Mouse (Mus musculus) spleen, adult 2 months (tissue): ENCODE data around the gene Zfp513. TPM values are rescaled to one million over a fixed set of nuclear protein-coding genes. Genes with fewer than 3 reads are reported as not detected.

ENCODE experiments used
- DNase-seq, 2 experiments: peaks; one replicate each; pipeline versions ENCODE4 v3.0.0 to v3.0.0-alpha.2; 2012 to 2021; ENCODE audit warnings: low spot score in 2 of 2, low read depth in 1 of 2
- H3K27ac ChIP-seq: fragments of 200-500 bp; 2 replicates; pipeline ENCODE4 v1.5.1; 2012; ENCODE audit warnings: low read length, inconsistent platforms; ENCODE audit not compliant: insufficient read depth
- H3K27me3 ChIP-seq: fragments of 200-500 bp; 2 replicates; pipeline ENCODE4 v1.6.1; 2012; ENCODE audit warnings: mild to moderate bottlenecking, moderate library complexity, low read length, inconsistent platforms; ENCODE audit not compliant: control insufficient read depth, insufficient read depth
- H3K36me3 ChIP-seq: fragments of 200-500 bp; 2 replicates; pipeline ENCODE4 v1.6.1; 2012; ENCODE audit warnings: mild to moderate bottlenecking, low read length, inconsistent platforms; ENCODE audit not compliant: control insufficient read depth, insufficient read depth
- H3K4me1 ChIP-seq: fragments of 200-500 bp; 2 replicates; pipeline ENCODE4 v1.6.1; 2011; ENCODE audit warnings: inconsistent platforms; ENCODE audit not compliant: control insufficient read depth, insufficient read depth, insufficient read length
- H3K4me3 ChIP-seq: fragments of 200-500 bp; 2 replicates; pipeline ENCODE4 v1.5.1; 2011; ENCODE audit warnings: mild to moderate bottlenecking, inconsistent platforms; ENCODE audit not compliant: insufficient read depth, insufficient read length; ENCODE audit errors: extremely low read depth
- CTCF ChIP-seq: fragments of 200-500 bp; IDR thresholded peaks from 2 replicates; pipeline ENCODE4 v1.5.1; 2011; ENCODE audit warnings: mild to moderate bottlenecking, inconsistent platforms; ENCODE audit not compliant: insufficient read depth, insufficient read length, insufficient replicate concordance; ENCODE audit errors: extremely low read depth
- POLR2A ChIP-seq: fragments of 200-500 bp; IDR thresholded peaks from 2 replicates; pipeline ENCODE4 v1.6.1; 2011; ENCODE audit warnings: low read depth, low read length, inconsistent platforms
- WGBS: fragments of 180-500 bp; shearing (Covaris S2); methylation state at CpG from one replicate; pipeline ENCODE4 v1.1.7; 2018; 5-methylcytosine and 5-hydroxymethylcytosine counted together
- polyA plus RNA-seq: library from polyadenylated mRNA; depleted of rRNA; stranded (reverse); fragments of >200 nt; gene quantifications from 2 replicates; pipeline ENCODE4 v1.2.3, GENCODE M21; 2012; rRNA removed

Gene Zfp513
- polyA plus RNA-seq, 1 experiment, result 49.3 TPM

DNA sequence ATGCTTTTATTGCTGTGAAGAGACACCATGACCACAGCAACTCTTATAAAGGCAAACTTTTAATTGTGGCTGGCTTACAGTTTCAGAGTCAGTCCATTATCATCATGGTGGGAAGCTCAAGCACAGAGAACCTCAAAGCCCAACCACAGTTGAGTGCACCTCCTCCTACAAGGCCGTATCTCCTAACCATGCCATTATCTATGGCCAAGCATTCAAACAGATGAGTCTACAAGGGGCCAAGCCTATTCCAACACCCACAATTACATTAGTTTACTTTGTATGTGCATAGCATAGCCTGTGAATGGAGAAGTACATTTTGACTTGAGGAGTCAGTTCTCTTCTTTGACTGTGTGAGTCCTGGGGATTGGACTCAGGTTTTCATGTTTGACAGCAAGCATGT, 37.2 kb downstream of the Zfp513 start:
- no peak for DNase-seq
- Histone ChIP-seq H3K4me1 (no peaks in the 10 kb centered on the region), H3K36me3 (peaks cover 55% of the 10 kb centered on the region), H3K4me3 (no peak overlapping the region), H3K27me3 (no peaks in the 10 kb centered on the region), H3K27ac (no peak overlapping the region)
- no peak for TF ChIP-seq POLR2A
- WGBS, result 90% methylated on average over 1 of the region's 1 CpGs

GRCm38 (mm10) chr5:31162462-31162861, 39.6 kb downstream of the Zfp513 start:
- TF ChIP-seq CTCF (no peak), POLR2A (no peak)
- Histone ChIP-seq H3K27ac (no peak overlapping the region), H3K4me1 (no peaks in the 10 kb centered on the region), H3K36me3 (peaks cover 54% of the 10 kb centered on the region), H3K4me3 (no peak overlapping the region), H3K27me3 (no peaks in the 10 kb centered on the region)
- no peak for DNase-seq

GRCm38 (mm10) chr5:31154152-31154553, 48.0 kb downstream of the Zfp513 start, which contains the start of gene Mpv17:
TSS of gene Mpv17 (minus strand) at chr5:31154251.
- H3K4me3 ChIP-seq, result peak within 1 kb of the TSS; percentile 90
- WGBS, result under 1% methylated on average over 19 of the region's 19 CpGs
- TF ChIP-seq CTCF, result no peak
- TF ChIP-seq POLR2A, result peak; percentile 57
- peaks cover 4% of the 10 kb centered on the region; the same call in 1 of the 2 replicates for H3K4me1 ChIP-seq
- no peaks in the 10 kb centered on the region for H3K27me3 ChIP-seq
- H3K27ac ChIP-seq, result peak within 1 kb of the TSS; percentile 64
- peak; percentile 55 to 72 for DNase-seq
- H3K36me3 ChIP-seq, result peaks cover 20% of the 10 kb centered on the region

DNA sequence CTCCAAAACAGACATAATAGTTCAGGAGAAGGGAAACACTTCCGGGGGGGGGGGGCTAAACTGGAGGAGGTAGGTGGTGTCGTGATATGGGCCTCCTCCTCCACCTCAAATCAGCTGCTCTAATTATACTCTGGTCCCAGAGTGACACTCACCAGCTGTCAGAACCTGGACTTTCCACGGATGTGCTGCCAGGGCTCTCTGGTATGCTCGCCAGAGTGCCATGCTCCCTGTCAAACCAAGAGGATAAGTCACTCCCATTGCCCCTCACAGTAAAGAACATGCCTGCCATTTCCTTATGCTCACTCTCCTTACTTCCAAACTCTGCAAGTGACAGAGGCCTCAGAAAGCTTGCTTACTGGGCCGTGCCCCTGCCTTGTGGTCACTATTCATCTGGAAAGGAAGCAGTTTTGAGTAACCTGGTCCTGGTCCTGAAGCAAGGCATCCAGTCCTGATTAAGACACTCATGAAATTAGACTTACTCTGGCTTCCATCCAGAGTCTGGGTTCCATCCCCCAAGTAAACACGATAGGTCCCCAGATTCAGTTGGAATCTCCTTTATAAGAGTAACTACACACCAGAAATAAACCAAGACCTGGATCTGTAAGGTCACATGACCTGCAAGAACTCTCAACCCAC, 48.5 kb downstream of the Zfp513 start:
- H3K4me1 ChIP-seq, result peaks cover 4% of the 10 kb centered on the region; the same call in 1 of the 2 replicates
- TF ChIP-seq CTCF (no peak), POLR2A (no peak)
- no peak for DNase-seq
- peaks cover 15% of the 10 kb centered on the region for H3K36me3 ChIP-seq
- H3K27ac ChIP-seq, result no peak overlapping the region
- H3K27me3 ChIP-seq, result no peaks in the 10 kb centered on the region
- 43% methylated on average over 6 of the region's 6 CpGs for WGBS
- H3K4me3 ChIP-seq, result peak overlapping the region; percentile 90

- no peaks in the 10 kb centered on the region for H3K27me3 ChIP-seq
- H3K4me1 ChIP-seq, result peaks cover 4% of the 10 kb centered on the region; the same call in 1 of the 2 replicates
- TF ChIP-seq CTCF (no peak), POLR2A (no peak)
- no peaks in the 10 kb centered on the region for H3K36me3 ChIP-seq
- 88% methylated on average over 3 of the region's 3 CpGs for WGBS
- H3K4me3 ChIP-seq, result no peak overlapping the region
- DNase-seq, result no peak
- no peak overlapping the region for H3K27ac ChIP-seq
Measured at GRCm38 (mm10) chr5:31151746-31152145, 50.4 kb downstream of the Zfp513 start.

GRCm38 (mm10) chr5:31149781-31150180, 52.3 kb downstream of the Zfp513 start:
- no peak overlapping the region for H3K4me3 ChIP-seq
- H3K36me3 ChIP-seq, result no peaks in the 10 kb centered on the region
- peaks cover 4% of the 10 kb centered on the region; the same call in 1 of the 2 replicates for H3K4me1 ChIP-seq
- no peak for DNase-seq
- H3K27ac ChIP-seq, result no peak overlapping the region
- H3K27me3 ChIP-seq, result no peaks in the 10 kb centered on the region
- 93% methylated on average over 4 of the region's 4 CpGs for WGBS
- TF ChIP-seq CTCF, result no peak
- no peak for TF ChIP-seq POLR2A

Other genes with a start within 250 kb of the Zfp513 start
- 227 and 270 TPM in 2 replicates for gene Preb, start 241.9 kb downstream of the Zfp513 start, polyA plus RNA-seq
- gene Tcf23, start 233.6 kb downstream of the Zfp513 start, polyA plus RNA-seq, result 0.29 and 0.34 TPM in 2 replicates
- 43.9 and 53.5 TPM in 2 replicates for gene Atraid, start 154.0 kb downstream of the Zfp513 start, polyA plus RNA-seq
- gene Slc5a6, start 153.4 kb downstream of the Zfp513 start, polyA plus RNA-seq, result 16.0 and 16.3 TPM in 2 replicates
- 44.0 and 52.5 TPM in 2 replicates for gene Cad, start 147.5 kb downstream of the Zfp513 start, polyA plus RNA-seq
- not detected in 2 replicates for gene Dnajc5g, start 96.0 kb downstream of the Zfp513 start, polyA plus RNA-seq
- 0.08 and 0.09 TPM in 2 replicates for gene Slc30a3, start 94.1 kb downstream of the Zfp513 start, polyA plus RNA-seq
- gene Trim54, start 85.6 kb downstream of the Zfp513 start, polyA plus RNA-seq, result not detected in 2 replicates
- not detected in 2 replicates for gene Ucn, start 63.5 kb downstream of the Zfp513 start, polyA plus RNA-seq
- gene Mpv17, start 48.1 kb downstream of the Zfp513 start, polyA plus RNA-seq, result 32.0 and 34.9 TPM in 2 replicates
- gene Gm29609, start 22.4 kb downstream of the Zfp513 start, polyA plus RNA-seq, result 1.4 and 2.1 TPM in 2 replicates
- gene Gtf3c2, start 22.2 kb downstream of the Zfp513 start, polyA plus RNA-seq, result 47.3 and 48.9 TPM in 2 replicates
- gene Snx17, start 9.1 kb downstream of the Zfp513 start, polyA plus RNA-seq, result 58.4 and 66.9 TPM in 2 replicates
- gene Eif2b4, start 8.9 kb downstream of the Zfp513 start, polyA plus RNA-seq, result 31.9 and 40.4 TPM in 2 replicates
- gene Ppm1g, start 18.4 kb upstream of the Zfp513 start, polyA plus RNA-seq, result 65.7 and 110 TPM in 2 replicates
- gene Nrbp1, start 38.6 kb upstream of the Zfp513 start, polyA plus RNA-seq, result 148 and 199 TPM in 2 replicates
- 0.27 and 0.29 TPM in 2 replicates for gene Gm9970, start 38.9 kb upstream of the Zfp513 start, polyA plus RNA-seq
- gene Krtcap3, start 49.4 kb upstream of the Zfp513 start, polyA plus RNA-seq, result 25.0 and 37.0 TPM in 2 replicates
- gene Ift172, start 88.8 kb upstream of the Zfp513 start, polyA plus RNA-seq, result 17.0 and 18.4 TPM in 2 replicates
- 3.6 and 4.9 TPM in 2 replicates for gene Fndc4, start 93.8 kb upstream of the Zfp513 start, polyA plus RNA-seq
- 0.08 TPM in 1 of 2 replicates, not detected in the other for gene Gckr, start 95.1 kb upstream of the Zfp513 start, polyA plus RNA-seq